Mouse (Mus musculus): ENCODE data around the gene Ubash3b. TPM values are rescaled to one million over a fixed set of nuclear protein-coding genes. Genes with fewer than 3 reads are reported as not detected.

The Ubash3b gene
- polyA plus RNA-seq, 1 experiment from 2014 or later, result 5.2 TPM

- no peak overlapping the region for H3K4me3 ChIP-seq (ENCODE audit: low read length)
- H3K9ac ChIP-seq (ENCODE audit: low read length), result no peak overlapping the region
- no peaks in the 10 kb centered on the region for H3K36me3 ChIP-seq (ENCODE audit: control insufficient read depth, insufficient read depth, low read length)
- no peak overlapping the region for H3K4me2 ChIP-seq (ENCODE audit: low read depth, low read length)
- no peak overlapping the region for H3K27ac ChIP-seq (ENCODE audit: low read length)
- WGBS, result 56% methylated on average over 4 of the region's 4 CpGs
- no peaks in the 10 kb centered on the region for H3K9me3 ChIP-seq (ENCODE audit: control insufficient read depth, low read length)
- no peaks in the 10 kb centered on the region for H3K4me1 ChIP-seq (replicated peaks; ENCODE audit: control insufficient read depth, insufficient read depth, low read length)
- no peak for ATAC-seq (ENCODE audit: low read depth)
- no peaks in the 10 kb centered on the region for H3K27me3 ChIP-seq (ENCODE audit: control insufficient read depth, insufficient read depth, low read depth, low read length)
These were observed 85.3 kb downstream of the Ubash3b start for GRCm38 (mm10) chr9:41076150-41076549.

GRCm38 (mm10) chr9:41075528-41075927 lies 86.0 kb downstream of the Ubash3b start:
- H3K9me3 ChIP-seq (ENCODE audit: control insufficient read depth, low read length), result no peaks in the 10 kb centered on the region
- WGBS, result 88% methylated on average over 5 of the region's 5 CpGs
- no peaks in the 10 kb centered on the region for H3K27me3 ChIP-seq (ENCODE audit: control insufficient read depth, insufficient read depth, low read depth, low read length)
- no peak for ATAC-seq (ENCODE audit: low read depth)
- H3K4me2 ChIP-seq (ENCODE audit: low read depth, low read length), result no peak overlapping the region
- H3K4me3 ChIP-seq (ENCODE audit: low read length), result no peak overlapping the region
- no peaks in the 10 kb centered on the region for H3K36me3 ChIP-seq (ENCODE audit: control insufficient read depth, insufficient read depth, low read length)
- no peak overlapping the region for H3K27ac ChIP-seq (ENCODE audit: low read length)
- H3K9ac ChIP-seq (ENCODE audit: low read length), result no peak overlapping the region
- 0 out of 2 replicates have a peak, but pooled peaks cover 3% of the 10 kb centered on the region for H3K4me1 ChIP-seq (replicated peaks; ENCODE audit: control insufficient read depth, insufficient read depth, low read length)

- no peaks in the 10 kb centered on the region for H3K9me3 ChIP-seq (ENCODE audit: control insufficient read depth, low read length)
- 78% methylated on average over 19 of the region's 19 CpGs for WGBS
- ATAC-seq (ENCODE audit: low read depth), result no peak
- no peak overlapping the region for H3K4me2 ChIP-seq (ENCODE audit: low read depth, low read length)
- no peak overlapping the region for H3K27ac ChIP-seq (ENCODE audit: low read length)
- H3K4me3 ChIP-seq (ENCODE audit: low read length), result no peak overlapping the region
- H3K4me1 ChIP-seq (replicated peaks; ENCODE audit: control insufficient read depth, insufficient read depth, low read length), result peaks cover 8% of the 10 kb centered on the region
- no peak overlapping the region for H3K9ac ChIP-seq (ENCODE audit: low read length)
- no peaks in the 10 kb centered on the region for H3K27me3 ChIP-seq (ENCODE audit: control insufficient read depth, insufficient read depth, low read depth, low read length)
- no peaks in the 10 kb centered on the region for H3K36me3 ChIP-seq (ENCODE audit: control insufficient read depth, insufficient read depth, low read length)
These were observed 88.1 kb downstream of the Ubash3b start for GRCm38 (mm10) chr9:41073196-41074009.

GRCm38 (mm10) chr9:41072786-41073185 lies 88.7 kb downstream of the Ubash3b start:
- H3K36me3 ChIP-seq (ENCODE audit: control insufficient read depth, insufficient read depth, low read length), result no peaks in the 10 kb centered on the region
- H3K27ac ChIP-seq (ENCODE audit: low read length), result no peak overlapping the region
- H3K4me2 ChIP-seq (ENCODE audit: low read depth, low read length), result no peak overlapping the region
- H3K4me3 ChIP-seq (ENCODE audit: low read length), result no peak overlapping the region
- no peaks in the 10 kb centered on the region for H3K27me3 ChIP-seq (ENCODE audit: control insufficient read depth, insufficient read depth, low read depth, low read length)
- 54% methylated on average over 6 of the region's 6 CpGs for WGBS
- 0 out of 2 replicates have a peak, but pooled peaks have one; percentile 16 for ATAC-seq (ENCODE audit: low read depth)
- H3K9ac ChIP-seq (ENCODE audit: low read length), result no peak overlapping the region
- H3K4me1 ChIP-seq (replicated peaks; ENCODE audit: control insufficient read depth, insufficient read depth, low read length), result peaks cover 14% of the 10 kb centered on the region
- no peaks in the 10 kb centered on the region for H3K9me3 ChIP-seq (ENCODE audit: control insufficient read depth, low read length)

- no peak for ATAC-seq (ENCODE audit: low read depth)
- Histone ChIP-seq H3K4me3 (ENCODE audit: low read length) (no peak overlapping the region), H3K36me3 (ENCODE audit: control insufficient read depth, insufficient read depth, low read length) (no peaks in the 10 kb centered on the region), H3K27me3 (ENCODE audit: control insufficient read depth, insufficient read depth, low read depth, low read length) (no peaks in the 10 kb centered on the region), H3K27ac (ENCODE audit: low read length) (no peak overlapping the region), H3K9ac (ENCODE audit: low read length) (no peak overlapping the region), H3K4me2 (ENCODE audit: low read depth, low read length) (no peak overlapping the region), H3K4me1 (replicated peaks; ENCODE audit: control insufficient read depth, insufficient read depth, low read length) (peaks cover 17% of the 10 kb centered on the region), H3K9me3 (ENCODE audit: control insufficient read depth, low read length) (no peaks in the 10 kb centered on the region)
- 64% methylated on average over 3 of the region's 3 CpGs for WGBS
These were observed 89.5 kb downstream of the Ubash3b start for GRCm38 (mm10) chr9:41071906-41072511.

GRCm38 (mm10) chr9:41070761-41071181 lies 90.7 kb downstream of the Ubash3b start:
- H3K4me1 ChIP-seq (replicated peaks; ENCODE audit: control insufficient read depth, insufficient read depth, low read length), result peaks cover 17% of the 10 kb centered on the region
- H3K9ac ChIP-seq (ENCODE audit: low read length), result no peak overlapping the region
- H3K36me3 ChIP-seq (ENCODE audit: control insufficient read depth, insufficient read depth, low read length), result no peaks in the 10 kb centered on the region
- H3K4me2 ChIP-seq (ENCODE audit: low read depth, low read length), result no peak overlapping the region
- WGBS, result 46% methylated on average over 5 of the region's 5 CpGs
- ATAC-seq (ENCODE audit: low read depth), result no peak
- no peak overlapping the region for H3K4me3 ChIP-seq (ENCODE audit: low read length)
- no peaks in the 10 kb centered on the region for H3K9me3 ChIP-seq (ENCODE audit: control insufficient read depth, low read length)
- H3K27ac ChIP-seq (ENCODE audit: low read length), result no peak overlapping the region
- H3K27me3 ChIP-seq (ENCODE audit: control insufficient read depth, insufficient read depth, low read depth, low read length), result no peaks in the 10 kb centered on the region

GRCm38 (mm10) chr9:41069509-41069908 lies 92.0 kb downstream of the Ubash3b start:
- Histone ChIP-seq H3K9ac (ENCODE audit: low read length) (no peak overlapping the region), H3K4me2 (ENCODE audit: low read depth, low read length) (no peak overlapping the region), H3K9me3 (ENCODE audit: control insufficient read depth, low read length) (no peaks in the 10 kb centered on the region), H3K27me3 (ENCODE audit: control insufficient read depth, insufficient read depth, low read depth, low read length) (no peaks in the 10 kb centered on the region), H3K27ac (ENCODE audit: low read length) (no peak overlapping the region), H3K36me3 (ENCODE audit: control insufficient read depth, insufficient read depth, low read length) (no peaks in the 10 kb centered on the region), H3K4me3 (ENCODE audit: low read length) (no peak overlapping the region), H3K4me1 (replicated peaks; ENCODE audit: control insufficient read depth, insufficient read depth, low read length) (peaks cover 17% of the 10 kb centered on the region)
- ATAC-seq (ENCODE audit: low read depth), result no peak
- 67% methylated on average over 5 of the region's 5 CpGs for WGBS

GRCm38 (mm10) chr9:41061446-41061845 lies 100.1 kb downstream of the Ubash3b start:
- H3K27me3 ChIP-seq (ENCODE audit: control insufficient read depth, insufficient read depth, low read depth, low read length), result no peaks in the 10 kb centered on the region
- no peak overlapping the region for H3K4me3 ChIP-seq (ENCODE audit: low read length)
- H3K36me3 ChIP-seq (ENCODE audit: control insufficient read depth, insufficient read depth, low read length), result no peaks in the 10 kb centered on the region
- no peak overlapping the region for H3K27ac ChIP-seq (ENCODE audit: low read length)
- 52% methylated on average over 5 of the region's 5 CpGs for WGBS
- no peaks in the 10 kb centered on the region for H3K9me3 ChIP-seq (ENCODE audit: control insufficient read depth, low read length)
- ATAC-seq (ENCODE audit: low read depth), result no peak
- H3K9ac ChIP-seq (ENCODE audit: low read length), result no peak overlapping the region
- no peak overlapping the region for H3K4me2 ChIP-seq (ENCODE audit: low read depth, low read length)
- no peaks in the 10 kb centered on the region for H3K4me1 ChIP-seq (replicated peaks; ENCODE audit: control insufficient read depth, insufficient read depth, low read length)

- ATAC-seq (ENCODE audit: low read depth), result no peak
- WGBS, result 71% methylated on average over 6 of the region's 6 CpGs
- Histone ChIP-seq H3K9me3 (ENCODE audit: control insufficient read depth, low read length) (no peaks in the 10 kb centered on the region), H3K27ac (ENCODE audit: low read length) (no peak overlapping the region), H3K4me2 (ENCODE audit: low read depth, low read length) (no peak overlapping the region), H3K4me1 (replicated peaks; ENCODE audit: control insufficient read depth, insufficient read depth, low read length) (no peaks in the 10 kb centered on the region), H3K4me3 (ENCODE audit: low read length) (no peak overlapping the region), H3K36me3 (ENCODE audit: control insufficient read depth, insufficient read depth, low read length) (no peaks in the 10 kb centered on the region), H3K27me3 (ENCODE audit: control insufficient read depth, insufficient read depth, low read depth, low read length) (no peaks in the 10 kb centered on the region), H3K9ac (ENCODE audit: low read length) (no peak overlapping the region)
These were observed 100.9 kb downstream of the Ubash3b start for GRCm38 (mm10) chr9:41060617-41061016.

Measured in lung, embryonic 16.5 days (tissue).